ENCODE assay signal across 21 mouse cellular contexts in the genomic region with DNA sequence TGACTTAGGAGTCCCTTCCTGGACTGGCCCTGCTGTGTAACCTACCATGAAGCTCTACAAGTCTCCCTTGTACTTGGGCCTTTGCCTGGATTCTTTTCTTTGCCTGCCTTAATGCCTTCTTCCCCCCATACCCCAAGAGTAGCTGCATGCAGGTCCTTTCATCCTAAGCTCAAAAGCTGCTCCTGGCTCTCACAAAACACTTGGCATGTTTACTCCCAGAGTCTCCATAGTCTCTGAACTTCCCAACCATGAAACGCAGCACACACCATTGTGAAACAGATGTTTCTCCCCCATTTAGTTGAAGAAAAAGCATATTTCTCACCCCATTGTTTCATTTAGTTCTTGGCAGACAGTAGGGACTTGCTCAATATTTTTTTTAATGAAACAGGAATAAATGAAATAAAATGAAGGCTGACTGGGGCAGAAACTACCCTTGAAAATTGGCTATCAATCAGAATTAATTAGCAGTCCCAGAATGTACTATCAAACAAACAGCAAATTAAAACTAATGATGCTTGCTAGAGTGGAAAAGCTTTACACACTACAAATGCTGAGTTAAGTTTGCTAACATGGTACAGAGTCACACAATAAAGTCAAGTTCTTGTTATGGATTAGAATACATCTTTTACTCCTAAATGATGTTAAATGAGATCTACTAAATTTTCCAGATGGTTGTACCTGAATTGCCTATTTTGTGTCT.
DNase-seq lines count a peak whose midpoint lies in the region; ATAC-seq and TF ChIP-seq lines count a peak whose summit lies in the region.
"Had no signal": no experiment of that assay in that cellular context is flagged by ENCODE, and none has a peak within 500 bp of the region (broad histone marks: within the 10 kb centered on the region; RNA-seq: fewer than 3 reads in every experiment).

No protein-coding gene starts in this region.

- H3K36me3 ChIP-seq in hindbrain, embryonic 14.5 days (replicated peaks; ENCODE audit: control insufficient read depth, insufficient read depth): no peaks in the 10 kb centered on the region
- H3K36me3 ChIP-seq in hindbrain, embryonic 11.5 days (ENCODE audit: control insufficient read depth, insufficient read depth, low read length): no peaks in the 10 kb centered on the region
- no peaks in the 10 kb centered on the region for H3K36me3 ChIP-seq in hindbrain, postnatal 0 days (ENCODE audit: insufficient read depth, low read length)
- H3K36me3 ChIP-seq: embryonic facial prominence, embryonic 12.5 days; liver, embryonic 15.5 days; midbrain, embryonic 12.5 days had no signal

- peak; percentile 1 for DNase-seq in embryo, embryonic 10 days (ENCODE audit: low spot score)
- no peak for DNase-seq in embryo, embryonic 10.5 days (ENCODE audit: low spot score)
- DNase-seq in hindbrain, embryonic 14.5 days (ENCODE audit: low spot score): peak; percentile 32
- DNase-seq in hindbrain, embryonic 11.5 days (ENCODE audit: low spot score): no peak
- peak; percentile 6 for DNase-seq in lung, postnatal 36 days
- DNase-seq in lung, postnatal 25 days (ENCODE audit: low spot score): no peak
- peak; percentile 54 for DNase-seq in hindbrain, postnatal 0 days (ENCODE audit: low spot score)
- no peak for DNase-seq in gastrocnemius, adult 18-20 months (ENCODE audit: low spot score)
- DNase-seq: adrenal gland, postnatal 36 days; cerebellum, adult 11 months; cerebellum, adult 9-11 months; kidney, adult 9 months; kidney, postnatal 14 days; left cerebral cortex, postnatal 4 days; liver; retina, postnatal 1 day had no signal

- no peak overlapping the region for H3K9ac ChIP-seq in hindbrain, embryonic 14.5 days
- H3K9ac ChIP-seq in hindbrain, embryonic 11.5 days (ENCODE audit: low read depth, low read length): no peak overlapping the region
- no peak overlapping the region for H3K9ac ChIP-seq in hindbrain, postnatal 0 days (replicated peaks; ENCODE audit: low read length)
- H3K9ac ChIP-seq: embryonic facial prominence, embryonic 12.5 days; liver, embryonic 15.5 days; midbrain, embryonic 12.5 days had no signal

- 38% methylated on average over 1 of the region's 1 CpGs for WGBS in hindbrain, embryonic 14.5 days
- 67% methylated on average over 1 of the region's 1 CpGs for WGBS in hindbrain, embryonic 11.5 days
- 15% methylated on average over 1 of the region's 1 CpGs for WGBS in hindbrain, postnatal 0 days

- no peak overlapping the region for H3K4me3 ChIP-seq in hindbrain, embryonic 14.5 days (replicated peaks; ENCODE audit: low read length)
- H3K4me3 ChIP-seq in hindbrain, embryonic 11.5 days (ENCODE audit: low read depth, low read length): no peak overlapping the region
- H3K4me3 ChIP-seq in hindbrain, postnatal 0 days (ENCODE audit: low read length): no peak overlapping the region
- H3K4me3 ChIP-seq: embryonic facial prominence, embryonic 12.5 days; liver, embryonic 15.5 days; midbrain, embryonic 12.5 days had no signal

- H3K27me3 ChIP-seq in hindbrain, embryonic 14.5 days (ENCODE audit: control insufficient read depth, insufficient read depth, low read length): no peaks in the 10 kb centered on the region
- H3K27me3 ChIP-seq in hindbrain, embryonic 11.5 days (ENCODE audit: control insufficient read depth, insufficient read depth, low read length): no peaks in the 10 kb centered on the region
- H3K27me3 ChIP-seq in hindbrain, postnatal 0 days (ENCODE audit: insufficient read depth, low read length): no peaks in the 10 kb centered on the region
- H3K27me3 ChIP-seq: embryonic facial prominence, embryonic 12.5 days; liver, embryonic 15.5 days; midbrain, embryonic 12.5 days had no signal

- no peak overlapping the region for H3K27ac ChIP-seq in hindbrain, embryonic 14.5 days
- H3K27ac ChIP-seq in hindbrain, embryonic 11.5 days (ENCODE audit: low read depth, low read length): no peak overlapping the region
- 0 out of 2 replicates have a peak overlapping the region, but pooled peaks have one; percentile 11 for H3K27ac ChIP-seq in hindbrain, postnatal 0 days
- H3K27ac ChIP-seq: embryonic facial prominence, embryonic 12.5 days; liver, embryonic 15.5 days; midbrain, embryonic 12.5 days had no signal

- no peak overlapping the region for H3K4me2 ChIP-seq in hindbrain, embryonic 14.5 days (replicated peaks)
- no peak overlapping the region for H3K4me2 ChIP-seq in hindbrain, embryonic 11.5 days (replicated peaks; ENCODE audit: low read depth, low read length)
- no peak overlapping the region for H3K4me2 ChIP-seq in hindbrain, postnatal 0 days (ENCODE audit: low read depth, low read length)
- H3K4me2 ChIP-seq: embryonic facial prominence, embryonic 12.5 days; heart, embryonic 11.5 days; liver, embryonic 15.5 days; midbrain, embryonic 12.5 days had no signal

- H3K9me3 ChIP-seq in hindbrain, embryonic 14.5 days (ENCODE audit: control insufficient read depth, low read length): no peaks in the 10 kb centered on the region
- H3K9me3 ChIP-seq in hindbrain, embryonic 11.5 days (ENCODE audit: control insufficient read depth, low read length): no peaks in the 10 kb centered on the region
- no peaks in the 10 kb centered on the region for H3K9me3 ChIP-seq in hindbrain, postnatal 0 days (ENCODE audit: low read length)
- H3K9me3 ChIP-seq: embryonic facial prominence, embryonic 12.5 days; liver, embryonic 15.5 days; midbrain, embryonic 12.5 days had no signal

- ATAC-seq in hindbrain, embryonic 14.5 days (ENCODE audit: low FRiP score): peak; percentile 57; the same call in 1 of the 2 replicates
- ATAC-seq in hindbrain, embryonic 11.5 days (ENCODE audit: low FRiP score): no peak
- ATAC-seq in hindbrain, postnatal 0 days: no peak; the same call in 1 of the 2 replicates
- ATAC-seq: intestine, embryonic 16.5 days had no signal

- H3K4me1 ChIP-seq in hindbrain, embryonic 14.5 days (replicated peaks; ENCODE audit: control insufficient read depth, insufficient read depth, low read length): no peaks in the 10 kb centered on the region
- no peaks in the 10 kb centered on the region for H3K4me1 ChIP-seq in hindbrain, embryonic 11.5 days (replicated peaks; ENCODE audit: control insufficient read depth, insufficient read depth, low read length)
- no peaks in the 10 kb centered on the region for H3K4me1 ChIP-seq in hindbrain, postnatal 0 days (ENCODE audit: insufficient read depth, low read length)
- H3K4me1 ChIP-seq: embryonic facial prominence, embryonic 12.5 days; liver, embryonic 15.5 days; midbrain, embryonic 12.5 days had no signal

- no peak for TF ChIP-seq CTCF in hindbrain, postnatal 0 days (IDR thresholded peaks at IDR 0.05; ENCODE audit: low read depth)

Comparison
In these comparisons a context has a peak if more than half of its experiments do, and no peak if none do; other contexts are left out.
1. DNase-seq: peak in embryo, embryonic 10 days (single experiment), hindbrain, embryonic 14.5 days (single experiment), lung, postnatal 36 days (single experiment) and hindbrain, postnatal 0 days (single experiment); none in embryo, embryonic 10.5 days (single experiment), hindbrain, embryonic 11.5 days (single experiment), lung, postnatal 25 days (single experiment) and gastrocnemius, adult 18-20 months (single experiment).